Mouse (Mus musculus) neural tube, embryonic 14.5 days (tissue): ENCODE results near the gene St8sia1. TPM values are rescaled to one million over a fixed set of nuclear protein-coding genes. Genes with fewer than 3 reads are reported as not detected.

ENCODE experiments used
- ATAC-seq: fragments of 200-750 bp; cut with Nextera tagmentation; 2 replicates; pipeline ENCODE4 v1.8.0; 2017; ENCODE audit warnings: low read depth, mild to moderate bottlenecking, moderate TSS enrichment, moderate library complexity
- H3K27ac ChIP-seq: fragments of 300-500 bp; sonication (generic); 2 replicates; pipeline ENCODE4 v1.5.1; 2014; ENCODE audit warnings: low read depth, mild to moderate bottlenecking, control low read depth, low read length, moderate library complexity, mixed read lengths
- H3K27me3 ChIP-seq: fragments of 300-500 bp; sonication (generic); 2 replicates; pipeline ENCODE4 v1.6.1; 2014; ENCODE audit warnings: low read length; ENCODE audit not compliant: control insufficient read depth, insufficient read depth
- H3K36me3 ChIP-seq: fragments of 300-500 bp; sonication (generic); 2 replicates; pipeline ENCODE4 v1.6.1; 2014; ENCODE audit warnings: low read length, mixed read lengths; ENCODE audit not compliant: control insufficient read depth, insufficient read depth
- H3K4me1 ChIP-seq: fragments of 300-500 bp; sonication (generic); 2 replicates; pipeline ENCODE4 v1.6.1; 2014; ENCODE audit warnings: low read length; ENCODE audit not compliant: control insufficient read depth, insufficient read depth
- H3K4me2 ChIP-seq: fragments of 300-500 bp; sonication (generic); 2 replicates; pipeline ENCODE4 v1.6.1; 2014; ENCODE audit warnings: mild to moderate bottlenecking, low read depth, low read length, control low read depth
- H3K4me3 ChIP-seq: fragments of 300-500 bp; sonication (generic); 2 replicates; pipeline ENCODE4 v1.5.1; 2014; ENCODE audit warnings: low read depth, low read length, control low read depth, mixed read lengths
- H3K9ac ChIP-seq: fragments of 300-500 bp; sonication (generic); replicated peaks from 2 replicates; pipeline ENCODE4 v1.6.1; 2014; ENCODE audit warnings: low read depth, mild to moderate bottlenecking, control low read depth, low read length, mixed read lengths
- H3K9me3 ChIP-seq: fragments of 300-500 bp; sonication (generic); 2 replicates; pipeline ENCODE4 v1.6.1; 2016; ENCODE audit warnings: low read length; ENCODE audit not compliant: control insufficient read depth
- WGBS: fragments of 180-500 bp; shearing (Covaris S2); extraction: QIAGEN DNeasy Blood & Tissue Kit; methylation state at CpG from one replicate; pipeline ENCODE4 v1.1.7; 2014; 5-methylcytosine and 5-hydroxymethylcytosine counted together
- polyA plus RNA-seq: library from polyadenylated mRNA; unstranded; fragments of >200 nt; fragmentation: Nextera tagmentation; extraction: Ambion mirVana; gene quantifications from 2 replicates; pipeline ENCODE4 v1.2.1, GENCODE M21; 2014

Gene St8sia1
- polyA plus RNA-seq, 1 experiment from 2014 or later: 8.2 TPM

DNA sequence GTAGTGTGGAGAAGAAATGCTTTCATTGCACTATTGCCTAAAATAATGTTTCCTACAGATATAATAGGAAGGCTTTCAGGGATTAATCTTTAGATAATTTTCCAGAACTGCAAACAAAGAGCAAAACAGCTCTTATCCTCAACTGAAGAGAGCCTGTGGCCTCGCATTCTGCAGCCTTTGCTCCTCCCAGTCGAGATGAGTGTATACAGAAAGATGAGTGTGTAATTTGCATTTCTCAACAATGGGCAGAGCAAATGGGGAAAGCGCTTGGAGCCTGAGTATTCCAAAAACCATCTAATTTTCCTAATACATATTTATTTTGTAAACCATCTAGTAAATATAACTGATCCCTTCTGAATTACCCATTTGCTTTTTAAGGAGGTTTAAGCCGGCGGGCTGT is 38.3 kb downstream of the St8sia1 start:
- H3K4me1 ChIP-seq: 0 out of 2 replicates have a peak, but pooled peaks cover 2% of the 10 kb centered on the region
- 57% methylated on average over 5 of the region's 5 CpGs for WGBS
- no peak overlapping the region for H3K27ac ChIP-seq
- no peaks in the 10 kb centered on the region for H3K27me3 ChIP-seq
- no peak overlapping the region for H3K4me2 ChIP-seq
- no peaks in the 10 kb centered on the region for H3K36me3 ChIP-seq
- no peak overlapping the region for H3K9ac ChIP-seq
- H3K9me3 ChIP-seq: no peaks in the 10 kb centered on the region
- no peak overlapping the region for H3K4me3 ChIP-seq
- no peak for ATAC-seq

DNA sequence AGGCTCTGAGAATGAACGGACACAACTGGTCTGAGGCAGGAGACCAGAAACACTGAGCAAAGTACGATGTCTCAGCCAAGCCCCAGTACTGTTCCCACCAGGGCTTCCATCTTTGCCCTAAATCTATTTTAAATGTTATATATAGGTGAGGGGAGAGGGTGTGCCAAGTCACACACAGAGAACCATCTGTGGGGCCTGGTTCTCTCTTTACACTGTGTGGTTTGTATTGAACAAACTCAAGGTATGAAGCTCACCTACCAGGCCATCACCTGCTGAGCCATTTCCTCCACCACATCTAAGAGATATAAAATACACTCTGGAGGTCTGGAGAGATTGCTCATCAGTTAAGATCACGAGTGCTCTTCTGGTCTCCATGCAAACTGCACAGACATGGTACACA is 38.9 kb downstream of the St8sia1 start:
- no peak overlapping the region for H3K9ac ChIP-seq
- H3K27ac ChIP-seq: no peak overlapping the region
- H3K9me3 ChIP-seq: no peaks in the 10 kb centered on the region
- H3K27me3 ChIP-seq: no peaks in the 10 kb centered on the region
- no peaks in the 10 kb centered on the region for H3K36me3 ChIP-seq
- ATAC-seq: no peak; the same call in 1 of the 2 replicates
- 84% methylated on average over 3 of the region's 3 CpGs for WGBS
- 0 out of 2 replicates have a peak, but pooled peaks cover 2% of the 10 kb centered on the region for H3K4me1 ChIP-seq
- no peak overlapping the region for H3K4me3 ChIP-seq
- no peak overlapping the region for H3K4me2 ChIP-seq

DNA sequence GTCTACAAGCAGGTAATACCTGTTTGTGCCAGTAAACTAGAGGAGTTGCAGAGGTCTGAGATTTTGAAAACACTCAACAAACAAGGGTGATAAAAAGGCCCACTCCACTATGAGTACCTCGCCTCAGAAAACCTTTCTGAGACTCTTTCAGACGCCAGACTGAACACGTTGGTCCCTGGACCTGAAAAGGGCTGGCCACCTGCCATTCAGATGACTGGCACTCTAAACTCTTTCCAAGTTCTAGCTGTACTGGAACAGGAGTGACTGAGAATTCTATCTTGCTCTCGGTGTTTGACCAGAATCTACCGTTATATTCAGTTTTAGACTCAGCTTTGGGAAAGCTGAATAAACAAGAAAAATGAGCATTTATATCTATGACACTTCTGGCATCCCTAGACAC is 43.4 kb downstream of the St8sia1 start:
- ATAC-seq: no peak
- Histone ChIP-seq H3K27me3 (no peaks in the 10 kb centered on the region), H3K9ac (no peak overlapping the region), H3K4me1 (no peaks in the 10 kb centered on the region), H3K4me2 (no peak overlapping the region), H3K9me3 (no peaks in the 10 kb centered on the region), H3K36me3 (no peaks in the 10 kb centered on the region), H3K27ac (no peak overlapping the region), H3K4me3 (no peak overlapping the region)
- WGBS: 72% methylated on average over 5 of the region's 5 CpGs

DNA sequence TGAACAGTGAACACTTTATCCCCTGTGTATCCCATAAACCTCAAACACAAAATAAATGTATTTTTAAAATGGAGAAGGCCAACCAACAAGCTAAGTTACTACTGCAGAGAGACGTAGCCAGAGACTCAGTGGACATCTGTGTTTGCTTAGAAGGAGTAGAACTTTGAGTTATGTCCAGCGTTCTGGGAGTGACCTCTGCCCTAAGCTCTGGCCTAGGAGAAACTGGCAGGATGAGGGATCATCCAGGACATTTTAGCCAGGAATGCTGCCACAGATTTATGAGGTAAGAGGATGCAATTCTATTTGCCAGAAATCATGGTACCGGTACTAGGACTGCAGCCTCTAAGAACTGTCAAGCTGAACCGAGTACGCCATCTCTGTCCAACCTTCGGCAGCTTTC is 45.6 kb downstream of the St8sia1 start:
- no peaks in the 10 kb centered on the region for H3K27me3 ChIP-seq
- H3K4me1 ChIP-seq: no peaks in the 10 kb centered on the region
- H3K36me3 ChIP-seq: no peaks in the 10 kb centered on the region
- H3K9ac ChIP-seq: no peak overlapping the region
- H3K27ac ChIP-seq: no peak overlapping the region
- H3K4me2 ChIP-seq: no peak overlapping the region
- no peak overlapping the region for H3K4me3 ChIP-seq
- ATAC-seq: no peak
- H3K9me3 ChIP-seq: no peaks in the 10 kb centered on the region
- 81% methylated on average over 6 of the region's 6 CpGs for WGBS

DNA sequence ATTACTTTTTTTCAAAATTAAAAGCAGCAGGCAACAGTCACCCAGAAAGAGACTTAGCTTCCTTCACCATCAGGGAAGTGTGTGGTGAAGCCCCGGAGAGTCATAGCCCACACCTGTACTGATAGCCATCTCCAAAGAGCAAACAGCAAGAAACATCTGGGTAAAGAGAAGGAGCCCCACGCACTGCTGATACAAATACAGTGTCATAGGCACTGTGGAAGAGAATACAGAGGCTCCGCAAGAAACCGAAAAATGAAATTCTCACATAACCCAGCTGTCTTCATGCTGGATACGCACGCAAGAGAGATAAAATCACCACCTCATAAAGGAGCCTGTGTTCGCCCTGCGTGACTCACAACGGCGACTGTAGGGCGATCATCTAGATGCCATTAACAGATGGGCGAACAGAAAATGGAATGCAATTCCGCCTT is 46.8 kb downstream of the St8sia1 start:
- H3K27ac ChIP-seq: peak overlapping the region; percentile 49
- 44% methylated on average over 13 of the region's 13 CpGs for WGBS
- H3K4me1 ChIP-seq: no peaks in the 10 kb centered on the region
- H3K27me3 ChIP-seq: no peaks in the 10 kb centered on the region
- H3K4me3 ChIP-seq: no peak overlapping the region
- H3K4me2 ChIP-seq: no peak overlapping the region
- no peak overlapping the region for H3K9ac ChIP-seq
- ATAC-seq: peak; percentile 51; the same call in 1 of the 2 replicates
- no peaks in the 10 kb centered on the region for H3K9me3 ChIP-seq
- no peaks in the 10 kb centered on the region for H3K36me3 ChIP-seq

DNA sequence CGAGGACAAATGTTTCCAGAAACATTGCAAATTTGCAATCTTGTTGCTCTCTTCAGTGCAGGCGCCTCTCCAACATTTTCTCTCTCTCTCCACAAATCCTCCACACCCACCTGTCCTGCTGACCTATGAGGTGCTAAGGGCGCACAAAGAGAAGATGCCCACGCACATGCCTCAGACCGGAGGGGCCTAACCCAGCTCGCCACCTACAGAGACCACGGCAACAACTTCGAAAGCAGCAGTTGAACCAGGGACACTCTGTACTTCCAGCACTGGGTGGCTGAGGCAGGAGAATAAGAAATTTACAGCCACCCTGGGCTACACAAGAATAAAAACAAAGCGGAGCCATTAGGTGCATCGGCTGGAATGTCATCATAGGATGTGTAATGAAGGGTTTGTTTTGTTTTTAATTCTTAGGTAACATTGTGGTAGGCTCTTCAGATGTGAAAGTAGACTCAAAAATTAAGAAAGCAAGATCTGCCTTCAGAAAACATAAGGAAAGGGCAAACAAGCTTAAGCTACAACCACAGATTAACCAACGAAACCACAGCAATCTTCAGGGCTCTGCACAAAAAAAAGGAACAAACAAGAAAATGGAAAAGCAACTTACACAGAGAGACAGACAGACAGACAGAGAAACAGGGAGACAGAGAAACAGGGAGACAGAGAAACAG is 47.8 kb downstream of the St8sia1 start:
- Histone ChIP-seq H3K4me1 (no peaks in the 10 kb centered on the region), H3K27me3 (no peaks in the 10 kb centered on the region), H3K36me3 (no peaks in the 10 kb centered on the region), H3K9me3 (no peaks in the 10 kb centered on the region), H3K4me3 (no peak overlapping the region), H3K4me2 (no peak overlapping the region), H3K9ac (no peak overlapping the region), H3K27ac (no peak overlapping the region)
- ATAC-seq: no peak
- WGBS: 83% methylated on average over 11 of the region's 11 CpGs

DNA sequence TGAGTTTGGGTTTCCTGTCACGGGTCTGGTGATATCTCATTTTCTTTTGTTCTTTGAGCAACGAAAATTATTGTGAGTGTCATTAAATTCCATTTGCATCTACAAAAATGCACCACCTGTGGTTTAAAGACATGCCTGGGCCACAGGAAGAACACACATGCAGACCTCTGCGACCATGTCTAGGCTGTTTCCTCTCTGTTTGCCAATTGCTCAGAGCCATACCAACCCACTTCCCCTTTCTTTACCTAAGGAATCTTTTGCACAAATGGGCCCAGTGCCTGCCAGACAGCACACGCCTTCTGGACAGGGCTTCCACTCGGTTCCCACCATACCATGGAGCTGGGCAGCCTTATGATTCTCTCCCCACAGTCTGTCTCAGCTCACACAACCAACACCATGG is 48.8 kb downstream of the St8sia1 start:
- no peak overlapping the region for H3K27ac ChIP-seq
- WGBS: 91% methylated on average over 5 of the region's 5 CpGs

DNA sequence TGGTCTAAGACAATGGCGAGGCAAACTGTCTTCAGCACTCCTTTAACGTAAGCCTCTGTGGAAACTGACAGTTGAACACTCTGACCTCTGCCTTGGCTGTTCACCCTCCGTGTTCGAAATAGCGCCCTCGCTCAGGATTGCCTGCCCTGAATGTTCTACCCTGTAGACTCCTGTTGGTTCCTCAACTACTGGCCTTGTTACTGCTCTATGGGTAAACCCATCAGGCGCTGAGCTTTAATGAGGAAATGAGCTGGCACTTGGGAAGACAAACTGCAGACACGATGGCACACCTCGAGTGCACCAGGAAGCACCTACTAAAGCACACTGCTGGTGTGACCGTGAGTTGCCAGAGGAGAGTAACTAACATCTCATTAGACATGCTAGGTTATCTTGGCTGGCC is 49.6 kb downstream of the St8sia1 start:
- no peak overlapping the region for H3K27ac ChIP-seq

More for the DNA sequence above, 48.8 kb downstream of the St8sia1 start:
- Histone ChIP-seq H3K4me1 (no peaks in the 10 kb centered on the region), H3K9ac (no peak overlapping the region), H3K36me3 (no peaks in the 10 kb centered on the region), H3K4me2 (no peak overlapping the region), H3K9me3 (no peaks in the 10 kb centered on the region), H3K4me3 (no peak overlapping the region), H3K27me3 (no peaks in the 10 kb centered on the region)
- ATAC-seq: no peak

DNA sequence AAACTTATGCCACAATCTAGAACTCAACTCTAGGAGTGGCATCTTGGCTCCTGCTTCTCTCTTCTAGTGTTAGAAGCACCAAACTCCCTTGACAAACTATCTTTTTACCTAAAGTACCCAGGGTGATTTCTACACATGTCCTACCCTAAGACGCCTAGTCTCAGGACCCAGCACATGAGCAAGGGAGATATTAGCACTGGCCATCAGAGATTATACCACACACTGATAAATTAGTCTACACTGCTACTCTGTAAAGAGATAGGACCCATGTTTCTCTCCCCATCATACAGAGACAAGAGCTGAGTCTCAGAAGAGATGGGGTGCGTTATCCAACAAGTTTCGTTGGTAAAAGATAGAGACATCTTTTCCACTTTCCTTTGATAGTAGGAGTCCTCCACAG is 53.0 kb downstream of the St8sia1 start:
- Histone ChIP-seq H3K4me3 (no peak overlapping the region), H3K4me1 (no peaks in the 10 kb centered on the region), H3K27me3 (no peaks in the 10 kb centered on the region), H3K36me3 (no peaks in the 10 kb centered on the region), H3K9ac (no peak overlapping the region), H3K27ac (no peak overlapping the region), H3K4me2 (no peak overlapping the region), H3K9me3 (no peaks in the 10 kb centered on the region)
- WGBS: 96% methylated on average over 3 of the region's 3 CpGs
- no peak for ATAC-seq

More for the DNA sequence above, 49.6 kb downstream of the St8sia1 start:
- H3K9ac ChIP-seq: no peak overlapping the region
- no peak overlapping the region for H3K4me3 ChIP-seq
- 84% methylated on average over 10 of the region's 10 CpGs for WGBS
- no peak overlapping the region for H3K4me2 ChIP-seq
- no peaks in the 10 kb centered on the region for H3K9me3 ChIP-seq
- H3K4me1 ChIP-seq: no peaks in the 10 kb centered on the region
- H3K27me3 ChIP-seq: no peaks in the 10 kb centered on the region
- H3K36me3 ChIP-seq: no peaks in the 10 kb centered on the region
- ATAC-seq: no peak
